Mouse (Mus musculus) testis, adult 2 months (tissue): ENCODE results near the gene Mlh1. TPM values are rescaled to one million over a fixed set of nuclear protein-coding genes. Genes with fewer than 3 reads are reported as not detected.

Source experiments
- H3K27ac ChIP-seq: fragments of 200-500 bp; 2 replicates; pipeline ENCODE4 v1.5.1; 2012; ENCODE audit warnings: low read depth, low read length; ENCODE audit not compliant: control insufficient read depth, insufficient read depth
- H3K27me3 ChIP-seq: fragments of 200-500 bp; 2 replicates; pipeline ENCODE4 v1.6.1; 2012; ENCODE audit warnings: mild to moderate bottlenecking, low read length, moderate library complexity; ENCODE audit not compliant: control insufficient read depth, insufficient read depth
- H3K36me3 ChIP-seq: fragments of 200-500 bp; 2 replicates; pipeline ENCODE4 v1.6.1; 2012; ENCODE audit warnings: mild to moderate bottlenecking, low read length; ENCODE audit not compliant: control insufficient read depth, insufficient read depth
- H3K4me1 ChIP-seq: fragments of 200-500 bp; 2 replicates; pipeline ENCODE4 v1.6.1; 2012; ENCODE audit warnings: low read length; ENCODE audit not compliant: control insufficient read depth, insufficient read depth
- H3K4me3 ChIP-seq: fragments of 200-500 bp; 2 replicates; pipeline ENCODE4 v1.5.1; 2012; ENCODE audit warnings: low read depth, mild to moderate bottlenecking, low read length, moderate library complexity, mixed read lengths; ENCODE audit not compliant: control insufficient read depth
- CTCF ChIP-seq: fragments of 200-500 bp; IDR thresholded peaks from 2 replicates; pipeline ENCODE4 v1.5.1; 2012; ENCODE audit warnings: low read depth, mild to moderate bottlenecking, inconsistent platforms, low read length, moderate library complexity; ENCODE audit not compliant: control insufficient read depth, insufficient read depth, insufficient replicate concordance
- POLR2A ChIP-seq: fragments of 200-500 bp; IDR thresholded peaks from 2 replicates; pipeline ENCODE4 v1.6.1; 2012; ENCODE audit warnings: low read depth, mild to moderate bottlenecking, inconsistent platforms, low read length, moderate library complexity; ENCODE audit not compliant: control insufficient read depth
- polyA plus RNA-seq: library from polyadenylated mRNA; depleted of rRNA; stranded (reverse); fragments of >200 nt; gene quantifications from 2 replicates; pipeline ENCODE4 v1.2.3, GENCODE M21; 2012

Mlh1 gene
- polyA plus RNA-seq, 1 experiment, result 12.1 TPM

DNA sequence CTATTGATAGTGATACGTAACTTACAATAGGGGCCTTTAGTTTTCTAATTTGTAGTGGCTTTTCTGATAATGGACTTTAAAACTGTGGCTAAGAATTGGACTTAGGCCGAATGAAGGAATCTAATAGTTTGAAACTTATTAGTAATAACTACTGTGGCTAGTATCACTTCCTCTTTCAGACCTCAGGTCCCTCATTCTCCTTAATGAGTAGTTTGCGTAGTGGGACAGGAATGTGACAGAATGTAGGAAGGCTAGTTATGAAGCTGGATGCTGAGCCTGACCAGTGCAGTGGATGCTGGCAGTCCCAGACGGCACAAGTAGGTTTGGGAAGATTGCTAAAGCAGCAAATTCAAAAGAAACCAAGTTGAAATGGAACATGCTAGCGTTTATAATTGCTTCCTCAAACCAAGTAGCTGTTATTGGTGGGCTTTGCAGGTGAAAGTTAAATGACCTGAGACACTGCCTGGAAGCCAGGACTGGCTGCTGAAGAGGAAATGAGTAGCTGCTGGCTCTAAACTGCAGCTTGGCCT lies 51.0 kb downstream of the Mlh1 start:
- TF ChIP-seq CTCF (no peak), POLR2A (no peak)
- H3K4me3 ChIP-seq, result no peak overlapping the region
- H3K27me3 ChIP-seq, result no peaks in the 10 kb centered on the region
- H3K36me3 ChIP-seq, result no peaks in the 10 kb centered on the region; the same call in 1 of the 2 replicates
- H3K4me1 ChIP-seq, result no peaks in the 10 kb centered on the region
- no peak overlapping the region for H3K27ac ChIP-seq

DNA sequence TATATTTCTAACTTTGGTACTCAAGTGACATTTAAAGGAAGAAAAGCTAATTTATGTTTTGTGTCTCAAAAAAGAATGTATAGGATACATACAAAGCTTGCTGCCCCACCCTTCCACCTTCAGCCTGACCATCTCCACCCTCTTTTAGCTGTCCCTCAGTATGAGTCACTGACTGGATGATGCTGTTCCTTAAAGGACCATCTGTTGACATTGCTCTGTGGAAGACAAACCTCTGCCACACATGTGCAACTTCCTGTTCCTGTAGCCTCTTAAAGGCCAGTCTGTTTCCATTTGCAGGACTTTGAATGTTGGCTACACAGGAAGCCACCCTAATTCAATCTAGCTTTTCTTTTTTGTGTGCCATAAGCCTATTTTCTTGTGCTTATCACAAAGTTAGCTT lies 55.2 kb downstream of the Mlh1 start:
- H3K4me1 ChIP-seq, result no peaks in the 10 kb centered on the region

GRCm38 (mm10) chr9:111213501-111213900 lies 58.1 kb downstream of the Mlh1 start:
- peaks cover 3% of the 10 kb centered on the region for H3K36me3 ChIP-seq
- no peaks in the 10 kb centered on the region for H3K27me3 ChIP-seq
- TF ChIP-seq CTCF (no peak), POLR2A (no peak)
- no peaks in the 10 kb centered on the region for H3K4me1 ChIP-seq
- no peak overlapping the region for H3K4me3 ChIP-seq
- H3K27ac ChIP-seq, result no peak overlapping the region

More for the DNA sequence above, 55.2 kb downstream of the Mlh1 start:
- TF ChIP-seq POLR2A (no peak), CTCF (no peak)
- H3K27ac ChIP-seq, result no peak overlapping the region
- peaks cover 3% of the 10 kb centered on the region for H3K36me3 ChIP-seq
- no peaks in the 10 kb centered on the region for H3K27me3 ChIP-seq
- H3K4me3 ChIP-seq, result no peak overlapping the region

GRCm38 (mm10) chr9:111211122-111212041 lies 60.2 kb downstream of the Mlh1 start:
- Histone ChIP-seq H3K4me3 (no peak overlapping the region), H3K27me3 (no peaks in the 10 kb centered on the region), H3K4me1 (no peaks in the 10 kb centered on the region), H3K36me3 (peaks cover 3% of the 10 kb centered on the region), H3K27ac (no peak overlapping the region)
- no peak for TF ChIP-seq POLR2A
- TF ChIP-seq CTCF, result no peak

GRCm38 (mm10) chr9:111210412-111210811 lies 61.2 kb downstream of the Mlh1 start:
- H3K36me3 ChIP-seq, result peaks cover 3% of the 10 kb centered on the region
- no peaks in the 10 kb centered on the region for H3K27me3 ChIP-seq
- no peaks in the 10 kb centered on the region for H3K4me1 ChIP-seq
- no peak overlapping the region for H3K27ac ChIP-seq
- no peak for TF ChIP-seq POLR2A
- TF ChIP-seq CTCF, result no peak
- H3K4me3 ChIP-seq, result no peak overlapping the region

GRCm38 (mm10) chr9:111209158-111209699 lies 62.4 kb downstream of the Mlh1 start:
- no peak for TF ChIP-seq POLR2A
- TF ChIP-seq CTCF, result no peak
- no peaks in the 10 kb centered on the region for H3K4me1 ChIP-seq
- no peaks in the 10 kb centered on the region for H3K36me3 ChIP-seq
- no peaks in the 10 kb centered on the region for H3K27me3 ChIP-seq
- no peak overlapping the region for H3K27ac ChIP-seq
- H3K4me3 ChIP-seq, result no peak overlapping the region

- no peak for TF ChIP-seq POLR2A
- no peak for TF ChIP-seq CTCF
- H3K36me3 ChIP-seq, result no peaks in the 10 kb centered on the region
- H3K4me3 ChIP-seq, result no peak overlapping the region
- no peaks in the 10 kb centered on the region for H3K4me1 ChIP-seq
- no peak overlapping the region for H3K27ac ChIP-seq
- no peaks in the 10 kb centered on the region for H3K27me3 ChIP-seq
Measured at GRCm38 (mm10) chr9:111208185-111208584, 63.4 kb downstream of the Mlh1 start.
